8 mouse cellular contexts compared by ENCODE assay signal in genomic region chr4:149305761-149306711, GRCm38 (mm10). TPM values are rescaled to one million over a fixed set of nuclear protein-coding genes. Genes with fewer than 3 reads are reported as not detected.
DNase-seq lines count a peak whose midpoint lies in the region; ATAC-seq lines count a peak whose summit lies in the region.

No protein-coding gene starts in this region.

- no peak for ATAC-seq in kidney, embryonic 15.5 days (replicated peaks; ENCODE audit: low FRiP score)
- ATAC-seq in hindbrain, embryonic 11.5 days (ENCODE audit: low FRiP score), result no peak
- no peak for ATAC-seq in midbrain, embryonic 13.5 days
- no peak for ATAC-seq in CD4-positive, CD25-positive, alpha-beta regulatory T cell, adult 4 months

- peak overlapping the region; percentile 81 for H3K4me3 ChIP-seq in kidney, embryonic 15.5 days (replicated peaks)
- H3K4me3 ChIP-seq in hindbrain, embryonic 11.5 days (ENCODE audit: low read depth, low read length), result peak overlapping the region; percentile 100
- H3K4me3 ChIP-seq in midbrain, embryonic 13.5 days (replicated peaks), result peak overlapping the region; percentile 98

- no peaks in the 10 kb centered on the region for H3K36me3 ChIP-seq in kidney, embryonic 15.5 days
- H3K36me3 ChIP-seq in hindbrain, embryonic 11.5 days (ENCODE audit: control insufficient read depth, insufficient read depth, low read length), result no peaks in the 10 kb centered on the region
- H3K36me3 ChIP-seq in midbrain, embryonic 13.5 days, result no peaks in the 10 kb centered on the region

- peak overlapping the region; percentile 92 for H3K27ac ChIP-seq in kidney, embryonic 15.5 days
- H3K27ac ChIP-seq in hindbrain, embryonic 11.5 days (ENCODE audit: low read depth, low read length), result peak overlapping the region; percentile 96
- peak overlapping the region; percentile 99 for H3K27ac ChIP-seq in midbrain, embryonic 13.5 days

- peak overlapping the region; percentile 83 for H3K9ac ChIP-seq in kidney, embryonic 15.5 days
- H3K9ac ChIP-seq in hindbrain, embryonic 11.5 days (ENCODE audit: low read depth, low read length), result peak overlapping the region; percentile 99
- peak overlapping the region; percentile 99 for H3K9ac ChIP-seq in midbrain, embryonic 13.5 days (replicated peaks)

- no peaks in the 10 kb centered on the region for H3K9me3 ChIP-seq in kidney, embryonic 15.5 days (replicated peaks)
- H3K9me3 ChIP-seq in hindbrain, embryonic 11.5 days (ENCODE audit: control insufficient read depth, low read length), result no peaks in the 10 kb centered on the region
- H3K9me3 ChIP-seq in midbrain, embryonic 13.5 days, result no peaks in the 10 kb centered on the region

- DNase-seq in kidney, postnatal 36 days, result no peak
- peak; percentile 69 for DNase-seq in brain, adult 2 months (ENCODE audit: low read depth, low spot score)
- DNase-seq in hindbrain, embryonic 11.5 days (ENCODE audit: low spot score), result peak; percentile 44
- DNase-seq in thymus, adult 18-20 months, result no peak
- no peak for DNase-seq in frontal cortex, postnatal 14 days (ENCODE audit: low spot score in 2 of 2)

- no peaks in the 10 kb centered on the region for H3K27me3 ChIP-seq in kidney, embryonic 15.5 days
- H3K27me3 ChIP-seq in hindbrain, embryonic 11.5 days (ENCODE audit: control insufficient read depth, insufficient read depth, low read length), result no peaks in the 10 kb centered on the region
- no peaks in the 10 kb centered on the region for H3K27me3 ChIP-seq in midbrain, embryonic 13.5 days

- H3K4me1 ChIP-seq in kidney, embryonic 15.5 days, result peaks cover 27% of the 10 kb centered on the region
- peaks cover 3% of the 10 kb centered on the region for H3K4me1 ChIP-seq in hindbrain, embryonic 11.5 days (replicated peaks; ENCODE audit: control insufficient read depth, insufficient read depth, low read length)
- H3K4me1 ChIP-seq in midbrain, embryonic 13.5 days (replicated peaks), result peaks cover 58% of the 10 kb centered on the region

- WGBS in kidney, embryonic 15.5 days, result 38% methylated on average over 14 of the region's 14 CpGs
- WGBS in hindbrain, embryonic 11.5 days, result 39% methylated on average over 14 of the region's 14 CpGs
- WGBS in midbrain, embryonic 13.5 days, result 30% methylated on average over 14 of the region's 14 CpGs

- H3K4me2 ChIP-seq in kidney, embryonic 15.5 days, result peak overlapping the region; percentile 78
- H3K4me2 ChIP-seq in hindbrain, embryonic 11.5 days (replicated peaks; ENCODE audit: low read depth, low read length), result peak overlapping the region; percentile 73
- peak overlapping the region; percentile 89 for H3K4me2 ChIP-seq in midbrain, embryonic 13.5 days (replicated peaks)

RNA-seq across cellular contexts. Expression of gene Kif1b, which starts 1.5 kb away (rescaled TPM):
- 31.1 and 31.3 TPM in 2 replicates for polyA plus RNA-seq in kidney, embryonic 15.5 days (2015; fragmentation: Nextera tagmentation; extraction: Ambion mirVana)
- 113 and 173 TPM in 2 replicates for polyA plus RNA-seq in hindbrain, embryonic 11.5 days (2014; fragmentation: Nextera tagmentation; extraction: Ambion mirVana)
- polyA plus RNA-seq in midbrain, embryonic 13.5 days (2015; fragmentation: Nextera tagmentation; extraction: Ambion mirVana), result 160 and 164 TPM in 2 replicates
- 10 to 100 TPM; 11.9 to 15.0 TPM for polyA plus RNA-seq in CD4-positive, CD25-positive, alpha-beta regulatory T cell, adult 4 months (2017; shearing (Covaris generic))

Comparison
In these comparisons a context has a peak if more than half of its experiments do, and no peak if none do; other contexts are left out.
1. DNase-seq: peak in brain, adult 2 months (single experiment) and hindbrain, embryonic 11.5 days (single experiment); none in kidney, postnatal 36 days (0 of 2), thymus, adult 18-20 months (0 of 2) and frontal cortex, postnatal 14 days (0 of 2).
2. Peak in every context shown above with its lines, with median percentiles within 50 percentile points of each other: H3K27ac ChIP-seq, H3K4me2 ChIP-seq, H3K4me3 ChIP-seq and H3K9ac ChIP-seq.